Mouse (Mus musculus) cortical plate, adult 2 months (tissue): ENCODE measurements at regions not wholly inside any gene's neighbourhood (a gene's known extent, or its start where the extent isn't known, plus 50 kb on each side); places are given as distances from the start of the nearest gene placed in this dataset.
"Not testable (repeated sequence)": the region's sequence is repeated elsewhere in the genome, so short reads cannot be mapped to it uniquely, and the experiment has no call there.

Source experiments
- H3K27ac ChIP-seq: fragments of 200-500 bp; 2 replicates; pipeline ENCODE4 v1.5.1; 2012; ENCODE audit warnings: low read length, control low read depth, inconsistent platforms; ENCODE audit not compliant: insufficient read depth
- H3K4me1 ChIP-seq: fragments of 200-500 bp; 2 replicates; pipeline ENCODE4 v1.6.1; 2011; ENCODE audit warnings: low read length; ENCODE audit not compliant: control insufficient read depth, insufficient read depth
- H3K4me3 ChIP-seq: fragments of 200-500 bp; 2 replicates; pipeline ENCODE4 v1.5.1; 2011; ENCODE audit warnings: mild to moderate bottlenecking, low read length, control low read depth; ENCODE audit not compliant: insufficient read depth
- CTCF ChIP-seq: fragments of 200-500 bp; IDR thresholded peaks from 2 replicates; pipeline ENCODE4 v1.5.1; 2011; ENCODE audit warnings: mild to moderate bottlenecking, control low read depth, low read length; ENCODE audit not compliant: insufficient read depth; ENCODE audit errors: extremely low read depth
- POLR2A ChIP-seq: fragments of 200-500 bp; IDR thresholded peaks from 2 replicates; pipeline ENCODE4 v1.6.1; 2011; ENCODE audit warnings: mild to moderate bottlenecking, low read length, control low read depth; ENCODE audit not compliant: insufficient read depth; ENCODE audit errors: extremely low read depth

- TF ChIP-seq POLR2A = no peak
- H3K27ac ChIP-seq = no peak overlapping the region
- no peaks in the 10 kb centered on the region for H3K4me1 ChIP-seq
- no peak overlapping the region for H3K4me3 ChIP-seq
Observed at GRCm38 (mm10) chr7:137583556-137583955, 146.1 kb downstream of the Glrx3 start.

GRCm38 (mm10) chr7:137584916-137585315 is 147.5 kb downstream of the Glrx3 start:
- H3K27ac ChIP-seq, H3K4me3 ChIP-seq, H3K4me1 ChIP-seq: not testable (repeated sequence)

DNA sequence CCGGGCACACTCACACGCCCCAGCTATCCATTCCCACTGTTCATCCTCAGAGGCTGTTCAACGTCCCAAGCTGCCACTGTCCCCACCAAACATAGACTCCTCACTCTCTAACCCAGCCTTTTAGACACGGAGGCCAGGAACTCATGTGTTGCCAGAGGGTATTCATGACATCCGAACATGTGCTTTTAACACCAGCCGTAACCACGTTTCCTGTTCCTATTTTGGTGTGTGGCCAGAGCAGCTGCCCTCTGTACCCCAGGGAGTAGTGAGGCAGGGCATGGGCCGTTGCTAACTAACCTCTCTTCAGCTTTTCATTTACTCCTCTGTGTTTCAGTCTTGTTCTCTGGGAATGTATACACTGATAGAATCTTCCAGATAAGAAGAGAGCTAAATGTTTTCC is 156.2 kb downstream of the Glrx3 start:
- Histone ChIP-seq H3K4me3 (no peak overlapping the region), H3K4me1 (no peaks in the 10 kb centered on the region), H3K27ac (no peak overlapping the region)
- no peak for TF ChIP-seq POLR2A
- TF ChIP-seq CTCF = no peak

DNA sequence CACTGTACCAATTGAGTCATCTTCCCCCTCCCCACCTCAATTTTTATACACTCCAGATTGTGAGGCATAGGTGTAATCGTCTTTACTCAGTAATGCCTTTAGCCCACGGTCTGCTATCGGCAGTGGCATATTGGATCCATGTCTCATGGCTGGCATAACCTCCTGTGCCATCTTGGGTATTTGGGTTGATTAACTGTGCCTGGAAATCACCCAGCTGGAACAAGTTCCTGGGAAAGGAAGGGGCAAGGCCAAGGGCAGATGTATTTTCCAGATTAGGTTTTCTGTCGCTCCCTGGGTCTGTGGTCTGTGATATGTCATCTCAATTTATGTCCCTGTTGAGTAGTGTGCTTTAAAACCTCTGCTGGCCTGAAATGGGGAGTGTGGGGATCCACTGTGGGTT is 158.2 kb downstream of the Glrx3 start:
- no peaks in the 10 kb centered on the region for H3K4me1 ChIP-seq
- TF ChIP-seq CTCF (no peak), POLR2A (no peak)
- H3K27ac ChIP-seq = no peak overlapping the region
- no peak overlapping the region for H3K4me3 ChIP-seq

- no peak for TF ChIP-seq POLR2A
- TF ChIP-seq CTCF = no peak
Observed at GRCm38 (mm10) chr7:137596161-137596560, 158.7 kb downstream of the Glrx3 start.

GRCm38 (mm10) chr7:137603039-137603438 is 165.6 kb downstream of the Glrx3 start:
- Histone ChIP-seq H3K4me1 (no peaks in the 10 kb centered on the region), H3K27ac (no peak overlapping the region), H3K4me3 (no peak overlapping the region)
- TF ChIP-seq POLR2A = no peak
- TF ChIP-seq CTCF = peak; percentile 94

More at GRCm38 (mm10) chr7:137596161-137596560, 158.7 kb downstream of the Glrx3 start:
- H3K4me1 ChIP-seq = no peaks in the 10 kb centered on the region
- H3K27ac ChIP-seq = no peak overlapping the region
- no peak overlapping the region for H3K4me3 ChIP-seq

DNA sequence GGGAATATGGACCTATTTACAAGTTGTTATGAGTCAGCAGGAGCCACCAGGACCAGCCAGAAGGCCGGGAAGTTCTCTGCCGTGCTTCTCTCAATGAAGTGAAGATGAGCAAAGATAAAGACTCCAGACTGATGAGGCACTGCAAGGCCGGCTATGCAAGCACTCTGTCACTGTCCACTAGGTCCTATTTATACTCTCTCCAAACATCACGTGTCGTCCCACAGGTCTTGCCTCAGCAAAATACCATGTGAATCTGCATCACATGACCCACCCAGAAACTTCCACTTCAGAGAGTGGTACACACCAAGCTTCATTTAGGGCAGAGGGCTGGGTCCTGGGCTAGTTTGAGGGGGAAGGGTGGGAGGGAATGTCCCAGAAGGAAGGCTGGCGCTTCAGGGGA is 172.3 kb downstream of the Glrx3 start:
- TF ChIP-seq POLR2A (no peak), CTCF (no peak)
- H3K4me3 ChIP-seq = no peak overlapping the region
- no peaks in the 10 kb centered on the region for H3K4me1 ChIP-seq
- no peak overlapping the region for H3K27ac ChIP-seq

DNA sequence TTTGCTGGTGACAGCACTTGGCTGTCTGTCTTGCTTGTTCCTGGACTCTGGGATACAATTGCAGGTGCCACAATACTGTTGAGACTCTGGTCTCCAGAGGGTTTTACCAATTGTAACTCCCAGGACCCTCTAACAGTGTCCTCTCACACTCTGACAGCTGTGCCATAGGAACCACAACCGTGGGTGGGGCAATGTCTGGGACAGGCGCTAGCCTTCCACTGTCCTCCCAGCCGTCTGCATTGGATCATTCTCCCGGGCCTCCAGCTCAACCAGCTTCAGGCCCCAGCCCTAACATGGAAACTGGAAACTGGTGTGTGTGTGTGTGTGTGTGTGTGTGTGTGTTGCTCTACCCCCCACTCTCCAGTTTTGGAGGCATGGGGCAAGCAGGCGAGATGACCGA is 173.9 kb downstream of the Glrx3 start:
- TF ChIP-seq POLR2A (no peak), CTCF (no peak)
- Histone ChIP-seq H3K27ac (no peak overlapping the region), H3K4me1 (no peaks in the 10 kb centered on the region), H3K4me3 (no peak overlapping the region)

- no peak overlapping the region for H3K27ac ChIP-seq
- no peak overlapping the region for H3K4me3 ChIP-seq
- TF ChIP-seq CTCF (no peak), POLR2A (no peak)
- no peaks in the 10 kb centered on the region for H3K4me1 ChIP-seq
Observed at GRCm38 (mm10) chr7:137611891-137612522, 174.6 kb downstream of the Glrx3 start.

- Histone ChIP-seq H3K4me1 (peaks cover 1% of the 10 kb centered on the region; the same call in 1 of the 2 replicates), H3K4me3 (no peak overlapping the region), H3K27ac (no peak overlapping the region)
- no peak for TF ChIP-seq CTCF
- TF ChIP-seq POLR2A = no peak
Observed at GRCm38 (mm10) chr7:137618406-137619133, 181.2 kb downstream of the Glrx3 start.

DNA sequence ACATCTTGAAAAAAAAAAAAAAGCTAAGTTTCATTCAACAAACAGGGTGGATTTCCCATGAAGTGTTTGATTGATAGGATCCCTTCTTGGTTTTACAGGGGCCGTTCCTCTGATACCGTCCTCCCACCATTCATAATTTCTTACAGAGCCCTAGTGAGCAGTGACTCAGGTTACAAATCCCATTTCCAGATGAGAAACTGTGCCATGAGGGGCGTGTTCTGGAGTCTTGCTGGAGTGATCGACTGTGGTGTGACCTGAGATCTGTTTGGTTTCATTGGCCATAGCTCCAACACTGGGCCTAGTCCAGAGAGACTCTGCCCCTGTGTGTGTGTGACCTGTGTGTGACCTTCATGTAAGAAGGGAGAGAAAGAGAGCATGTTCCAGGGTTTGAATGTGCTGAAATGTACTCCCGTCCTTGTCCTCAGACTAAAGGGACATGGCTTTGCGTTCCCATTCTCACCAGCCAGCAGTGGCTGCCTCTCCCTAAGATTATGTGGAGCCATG is 181.9 kb downstream of the Glrx3 start:
- Histone ChIP-seq H3K4me1 (peaks cover 1% of the 10 kb centered on the region; the same call in 1 of the 2 replicates), H3K4me3 (no peak overlapping the region), H3K27ac (no peak overlapping the region)
- TF ChIP-seq CTCF = no peak
- no peak for TF ChIP-seq POLR2A
